Mouse (Mus musculus) small intestine, adult 2 months (tissue): ENCODE measurements around the gene Zyg11b. TPM values are rescaled to one million over a fixed set of nuclear protein-coding genes. Genes with fewer than 3 reads are reported as not detected.
A peak's percentile ranks its signal among the peaks of the same experiment; 100 is the strongest.

Experiments
- H3K27ac ChIP-seq: fragments of 200-500 bp; 2 replicates; pipeline ENCODE4 v1.5.1; 2012; ENCODE audit warnings: low read depth, low read length, control low read depth, inconsistent platforms; ENCODE audit not compliant: insufficient read depth
- H3K27me3 ChIP-seq: fragments of 200-500 bp; 2 replicates; pipeline ENCODE4 v1.6.1; 2012; ENCODE audit warnings: mild to moderate bottlenecking, moderate library complexity, low read length, inconsistent platforms; ENCODE audit not compliant: control insufficient read depth, insufficient read depth
- H3K36me3 ChIP-seq: fragments of 200-500 bp; 2 replicates; pipeline ENCODE4 v1.6.1; 2012; ENCODE audit warnings: mild to moderate bottlenecking, low read length, control low read depth, inconsistent platforms; ENCODE audit not compliant: control insufficient read depth, insufficient read depth
- H3K4me1 ChIP-seq: fragments of 200-500 bp; 2 replicates; pipeline ENCODE4 v1.6.1; 2012; ENCODE audit warnings: low read length, inconsistent platforms, mixed read lengths; ENCODE audit not compliant: control insufficient read depth, insufficient read depth, insufficient read length
- H3K4me3 ChIP-seq: fragments of 200-500 bp; 2 replicates; pipeline ENCODE4 v1.5.1; 2012; ENCODE audit warnings: low read depth, mild to moderate bottlenecking, control low read depth, inconsistent platforms, low read length, moderate library complexity
- CTCF ChIP-seq: fragments of 200-500 bp; IDR thresholded peaks from 2 replicates; pipeline ENCODE4 v1.5.1; 2012; ENCODE audit warnings: low read depth, mild to moderate bottlenecking, control low read depth, inconsistent platforms, low read length, moderate library complexity, mixed read lengths; ENCODE audit not compliant: insufficient replicate concordance, insufficient read length; ENCODE audit errors: extremely low read depth
- POLR2A ChIP-seq: fragments of 200-500 bp; IDR thresholded peaks from 2 replicates; pipeline ENCODE4 v1.6.1; 2012; ENCODE audit warnings: low read depth, mild to moderate bottlenecking, control low read depth, inconsistent platforms, low read length, moderate library complexity
- WGBS: fragments of 180-500 bp; shearing (Covaris S2); methylation state at CpG from one replicate; pipeline ENCODE4 v1.1.7; 2018; 5-methylcytosine and 5-hydroxymethylcytosine counted together
- polyA plus RNA-seq: library from polyadenylated mRNA; depleted of rRNA; stranded (reverse); fragments of >200 nt; gene quantifications from 2 replicates; pipeline ENCODE4 v1.2.3, GENCODE M21; 2012; rRNA removed

Gene Zyg11b
- 2.6 and 4.1 TPM in 2 replicates for polyA plus RNA-seq

DNA sequence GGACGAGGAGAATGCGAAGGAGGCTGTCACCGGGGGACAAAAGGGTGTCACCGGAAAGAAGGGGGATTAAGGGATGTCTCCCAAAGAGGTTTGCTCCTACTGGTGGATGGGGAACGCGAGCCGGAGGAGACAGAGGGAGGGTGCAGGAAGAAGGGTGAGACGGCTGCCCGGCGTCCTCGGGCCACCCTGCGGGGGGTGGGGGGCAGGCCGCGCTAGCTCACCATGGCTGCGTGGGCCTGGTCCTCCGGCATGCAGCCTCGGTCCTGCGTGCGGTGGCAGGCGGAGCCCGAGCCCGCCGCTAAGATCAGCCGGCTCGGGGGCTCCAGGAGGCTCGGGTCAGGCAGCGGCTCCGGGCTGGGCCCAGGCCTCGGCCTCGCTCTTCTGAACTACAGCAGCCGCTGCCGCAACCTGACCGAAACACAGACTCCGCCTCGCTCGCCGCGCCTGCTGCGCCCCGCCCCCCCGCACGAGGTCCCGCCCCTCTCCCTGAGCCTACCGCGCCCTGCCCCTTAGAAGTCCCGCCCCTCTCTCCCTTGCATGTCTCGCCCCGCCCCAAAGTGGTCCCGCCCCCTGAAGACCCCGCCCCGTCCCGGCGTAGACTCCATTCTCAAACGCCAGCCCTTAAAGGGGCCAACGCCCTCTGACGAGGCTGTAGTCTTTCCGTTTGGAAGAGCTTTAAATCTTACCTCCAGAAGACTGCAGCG lies at the start of gene Zyg11b:
Zyg11b (minus strand) TSS at position 427 of the 704 bp plus-strand sequence.
- no peaks in the 10 kb centered on the region for H3K36me3 ChIP-seq
- H3K4me3 ChIP-seq = peak within 1 kb of the TSS; percentile 99
- TF ChIP-seq CTCF (no peak), POLR2A (peak; percentile 84)
- peak within 1 kb of the TSS; percentile 84 for H3K27ac ChIP-seq
- no peaks in the 10 kb centered on the region for H3K27me3 ChIP-seq
- peaks cover 2% of the 10 kb centered on the region; the same call in 1 of the 2 replicates for H3K4me1 ChIP-seq
- WGBS = under 1% methylated on average over 54 of the region's 58 CpGs

DNA sequence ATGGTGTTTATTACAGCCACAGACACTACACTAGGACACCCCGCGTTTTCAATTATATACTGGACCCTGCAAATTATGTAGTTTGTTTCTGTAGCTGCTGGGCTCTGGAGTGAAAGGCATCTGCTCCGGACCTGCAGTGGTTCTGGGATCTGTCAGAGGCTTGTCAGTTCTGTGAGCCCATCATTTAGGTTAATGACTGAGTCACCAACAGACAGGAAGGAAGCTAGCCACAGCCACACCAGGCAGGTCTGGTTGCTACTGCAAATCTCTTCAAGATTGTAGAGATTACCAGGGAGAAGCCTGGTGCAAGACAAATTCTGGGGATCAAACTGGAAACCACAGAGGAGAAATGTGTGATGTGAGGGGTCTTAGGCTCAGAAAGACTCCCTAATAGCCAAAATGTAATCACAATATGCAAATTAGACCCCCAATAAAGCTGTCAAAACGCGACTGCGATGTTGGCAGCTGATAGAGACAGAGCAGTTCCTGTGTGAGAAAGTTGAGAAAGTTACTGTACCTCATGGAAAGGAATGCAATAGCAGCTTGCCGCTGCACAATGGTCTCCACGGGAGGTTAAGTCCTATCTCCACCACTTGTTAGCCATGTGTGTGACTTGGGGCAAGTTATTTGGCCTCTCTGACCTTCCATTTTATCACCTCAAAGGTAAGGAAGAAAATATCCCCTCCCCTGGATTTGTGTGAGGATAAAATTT lies 49.1 kb upstream of the Zyg11b start:
- no peaks in the 10 kb centered on the region for H3K27me3 ChIP-seq
- H3K27ac ChIP-seq = no peak overlapping the region
- no peaks in the 10 kb centered on the region for H3K36me3 ChIP-seq
- H3K4me3 ChIP-seq = no peak overlapping the region
- H3K4me1 ChIP-seq = peaks cover 20% of the 10 kb centered on the region
- no peak for TF ChIP-seq CTCF
- no peak for TF ChIP-seq POLR2A
- 53% methylated on average over 8 of the region's 8 CpGs for WGBS

DNA sequence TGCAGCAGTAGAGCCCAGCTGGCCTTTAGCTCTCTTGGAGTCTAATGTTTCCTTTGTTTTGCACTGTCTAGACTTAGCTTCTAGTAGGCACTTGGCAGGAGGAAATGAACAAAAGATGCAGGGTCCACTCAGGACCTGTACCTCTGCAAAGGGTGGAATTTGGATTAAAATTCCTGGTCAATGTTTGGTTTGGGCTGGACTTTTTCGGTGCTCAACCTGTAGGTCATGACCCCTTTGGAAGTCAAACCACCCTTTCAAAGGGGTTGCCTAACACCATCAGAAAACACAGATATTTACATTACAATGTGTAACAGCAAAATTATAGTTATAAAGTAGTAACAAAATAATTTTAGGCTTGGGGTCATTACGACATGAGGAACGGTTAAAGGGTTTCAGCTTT lies 48.2 kb upstream of the Zyg11b start:
- no peak for TF ChIP-seq POLR2A
- no peak for TF ChIP-seq CTCF
- no peak overlapping the region for H3K27ac ChIP-seq
- H3K4me1 ChIP-seq = peaks cover 20% of the 10 kb centered on the region
- H3K27me3 ChIP-seq = no peaks in the 10 kb centered on the region
- no peaks in the 10 kb centered on the region for H3K36me3 ChIP-seq
- no peak overlapping the region for H3K4me3 ChIP-seq
- WGBS = 95% methylated on average over 3 of the region's 3 CpGs

DNA sequence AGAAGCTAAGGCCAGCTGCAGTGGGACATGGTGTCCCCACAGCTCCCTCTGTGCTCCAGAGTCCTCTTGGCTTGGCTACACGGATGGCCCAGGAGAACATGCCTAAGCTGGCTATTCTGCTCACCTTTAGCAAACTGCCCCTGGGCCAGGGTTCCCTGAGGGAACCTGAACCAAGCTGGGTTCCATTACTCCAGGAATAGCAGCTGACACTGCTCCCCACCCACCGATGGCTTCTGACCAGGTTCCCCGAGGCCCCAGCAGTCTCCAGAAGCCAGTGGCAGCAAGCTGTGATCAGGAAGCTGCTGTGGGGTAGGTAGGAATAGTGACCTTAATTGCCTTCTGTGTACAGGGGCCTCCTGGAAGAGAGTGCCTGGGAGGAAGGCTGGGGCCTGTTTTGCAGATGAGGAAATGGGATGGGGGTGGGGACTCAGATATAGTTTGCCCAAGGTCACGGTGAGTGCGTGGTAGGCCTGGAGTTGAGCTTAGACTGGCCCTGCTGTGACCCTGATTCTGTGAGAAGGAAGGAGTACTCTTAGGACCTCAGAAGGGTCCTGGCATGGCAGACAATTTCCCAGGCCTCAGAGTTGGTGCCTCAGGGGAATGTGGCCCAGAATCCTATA lies 47.5 kb upstream of the Zyg11b start:
- H3K4me3 ChIP-seq = no peak overlapping the region
- H3K27ac ChIP-seq = no peak overlapping the region
- peaks cover 20% of the 10 kb centered on the region for H3K4me1 ChIP-seq
- no peaks in the 10 kb centered on the region for H3K27me3 ChIP-seq
- 60% methylated on average over 5 of the region's 5 CpGs for WGBS
- no peaks in the 10 kb centered on the region for H3K36me3 ChIP-seq
- TF ChIP-seq CTCF (no peak), POLR2A (no peak)

DNA sequence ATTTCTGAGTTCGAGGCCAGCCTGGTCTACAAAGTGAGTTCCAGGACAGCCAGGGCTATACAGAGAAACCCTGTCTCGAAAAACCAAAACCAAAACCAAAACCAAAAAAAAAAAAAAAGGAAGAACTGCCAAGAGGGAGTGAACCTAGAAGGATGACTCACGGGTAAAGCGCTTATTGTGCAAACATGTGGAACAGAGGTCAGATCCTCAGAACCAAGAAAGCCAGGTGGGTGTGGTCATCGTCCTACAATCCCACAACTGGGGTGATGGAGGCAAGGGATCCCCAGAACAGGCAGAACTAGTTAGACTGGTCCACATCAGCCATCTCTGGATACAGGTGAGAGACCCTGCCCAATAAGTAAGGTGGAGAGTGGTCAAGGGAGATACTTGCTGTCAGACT lies 46.2 kb upstream of the Zyg11b start:
- TF ChIP-seq CTCF (no peak), POLR2A (no peak)
- Histone ChIP-seq H3K27me3 (no peaks in the 10 kb centered on the region), H3K27ac (no peak overlapping the region), H3K36me3 (no peaks in the 10 kb centered on the region), H3K4me1 (peaks cover 20% of the 10 kb centered on the region), H3K4me3 (no peak overlapping the region)
- WGBS = 21% methylated on average over 5 of the region's 5 CpGs

DNA sequence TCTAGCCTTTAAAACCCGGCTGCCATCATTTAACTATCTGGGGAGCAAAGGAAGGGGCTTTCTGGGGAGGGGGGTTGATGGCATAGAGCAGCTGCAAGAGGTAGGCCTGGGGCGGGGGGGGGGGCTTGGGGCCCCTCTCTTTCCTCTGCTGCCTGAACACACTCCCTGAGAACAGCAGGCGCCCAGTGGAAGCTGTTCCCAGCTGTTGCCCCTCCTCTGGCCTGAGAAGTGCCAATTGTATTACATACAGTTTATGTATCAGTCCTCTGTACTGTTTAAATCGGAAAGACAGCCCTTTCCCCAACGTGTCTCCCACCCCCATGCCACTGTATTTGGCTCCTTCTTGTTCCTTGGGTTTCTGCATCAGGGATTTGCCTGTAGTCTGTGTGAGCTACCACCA lies 44.9 kb upstream of the Zyg11b start:
- H3K27ac ChIP-seq = no peak overlapping the region
- H3K4me1 ChIP-seq = peaks cover 19% of the 10 kb centered on the region
- TF ChIP-seq CTCF = no peak
- TF ChIP-seq POLR2A = no peak
- no peaks in the 10 kb centered on the region for H3K27me3 ChIP-seq
- H3K36me3 ChIP-seq = no peaks in the 10 kb centered on the region
- H3K4me3 ChIP-seq = no peak overlapping the region
- 71% methylated on average over 5 of the region's 5 CpGs for WGBS

DNA sequence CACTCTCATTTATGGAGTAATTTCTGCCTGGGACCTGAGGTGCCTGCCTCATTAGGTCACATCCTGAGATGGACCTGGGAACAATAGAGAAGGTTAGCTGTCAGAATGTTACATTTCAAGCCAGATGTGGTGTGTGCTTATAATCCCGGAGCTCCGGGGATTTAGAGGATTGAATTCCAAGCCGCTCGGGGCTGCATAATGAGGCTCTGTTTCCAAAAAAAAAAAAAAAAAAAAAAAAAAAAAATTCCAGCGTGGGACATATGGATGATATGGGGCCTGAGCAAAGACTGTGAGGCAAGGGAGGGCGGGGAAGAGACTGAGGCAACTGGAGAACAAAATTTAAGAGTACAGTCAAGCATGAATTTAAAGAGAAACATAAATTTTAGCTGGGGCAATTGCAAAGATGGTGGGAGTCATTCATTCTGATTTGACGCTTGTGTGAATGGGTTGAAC lies 43.8 kb upstream of the Zyg11b start:
- Histone ChIP-seq H3K4me3 (no peak overlapping the region), H3K4me1 (peaks cover 17% of the 10 kb centered on the region), H3K27me3 (no peaks in the 10 kb centered on the region), H3K27ac (no peak overlapping the region), H3K36me3 (no peaks in the 10 kb centered on the region)
- 52% methylated on average over 7 of the region's 7 CpGs for WGBS
- TF ChIP-seq CTCF (no peak), POLR2A (no peak)
